Mouse (Mus musculus) ovary, postnatal 36 days (tissue): ENCODE results near the gene 4930404H24Rik.
"Not testable (repeated sequence)": the region's sequence is repeated elsewhere in the genome, so short reads cannot be mapped to it uniquely, and the experiment has no call there.

Experiments
- DNase-seq: peaks from one replicate; pipeline ENCODE4 v3.0.0; 2022; ENCODE audit warnings: low spot score, mixed read lengths

Gene 4930404H24Rik

GRCm38 (mm10) chr2:153478583-153478982, 14.0 kb upstream of the 4930404H24Rik start:
- DNase-seq = peak; percentile 63

GRCm38 (mm10) chr2:153479486-153479885, 13.1 kb upstream of the 4930404H24Rik start:
- DNase-seq = no peak

GRCm38 (mm10) chr2:153481108-153481860, 11.3 kb upstream of the 4930404H24Rik start:
- DNase-seq = no peak

- no peak for DNase-seq
Observed at GRCm38 (mm10) chr2:153481861-153482120, 10.8 kb upstream of the 4930404H24Rik start.

- peak; percentile 65 for DNase-seq
Observed at GRCm38 (mm10) chr2:153483118-153483983, 9.2 kb upstream of the 4930404H24Rik start.

- DNase-seq = no peak
Observed at GRCm38 (mm10) chr2:153484071-153484470, 8.5 kb upstream of the 4930404H24Rik start.

- DNase-seq = no peak
Observed at GRCm38 (mm10) chr2:153490116-153490515, 2.5 kb upstream of the 4930404H24Rik start.

DNA sequence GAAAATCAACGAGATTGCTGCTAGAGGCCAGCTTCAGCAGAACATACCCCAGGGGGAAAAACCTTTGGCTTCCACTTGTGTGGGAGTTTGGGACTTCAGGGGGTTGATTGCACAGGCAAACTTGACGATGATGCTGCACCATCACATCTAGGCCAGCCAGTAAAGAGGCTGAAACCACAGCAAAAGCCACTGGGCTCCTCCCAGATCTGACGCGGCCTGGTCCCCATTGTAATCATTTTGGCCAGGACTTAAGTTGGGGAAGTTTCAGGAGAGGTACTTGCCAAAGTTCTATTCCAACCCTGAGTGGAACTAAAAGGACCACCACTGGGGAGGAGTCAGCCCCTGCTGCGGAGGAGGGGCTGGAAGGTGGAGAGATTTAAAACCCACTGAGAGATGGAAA, 1.6 kb upstream of the 4930404H24Rik start:
- no peak for DNase-seq

DNA sequence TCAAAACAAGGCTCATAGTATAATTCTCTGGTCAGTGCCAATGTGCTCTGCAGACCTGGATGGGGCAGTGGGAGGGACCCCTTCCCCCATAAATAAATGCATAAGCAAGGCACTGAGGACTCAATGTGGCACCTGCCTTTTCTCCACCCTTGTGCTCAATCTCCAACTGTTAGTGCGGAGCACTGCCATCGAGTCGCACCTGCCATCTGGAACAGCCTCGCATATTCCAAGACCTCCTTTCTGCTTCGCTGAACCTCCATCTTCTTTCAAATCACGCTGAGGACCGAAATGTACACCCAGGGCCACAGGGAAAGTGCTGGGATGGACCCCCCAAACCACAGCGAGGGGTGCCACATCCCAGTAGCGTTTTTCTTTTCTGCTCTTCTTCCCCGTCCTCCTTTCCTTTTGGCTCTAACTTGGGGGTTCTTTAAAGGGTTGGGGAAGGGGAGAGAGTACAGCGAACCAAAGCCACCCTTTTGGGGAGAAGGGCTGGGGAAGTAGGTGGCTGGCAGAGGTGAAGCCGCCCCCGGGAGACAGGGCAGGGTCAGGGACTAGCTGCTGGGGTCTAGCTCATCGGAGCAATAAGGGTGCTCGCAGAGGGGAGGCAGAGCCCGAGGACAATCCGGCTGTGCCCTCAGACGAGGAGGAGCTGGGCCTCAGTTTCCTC, 945 bp upstream of the 4930404H24Rik start:
- DNase-seq = no peak

DNA sequence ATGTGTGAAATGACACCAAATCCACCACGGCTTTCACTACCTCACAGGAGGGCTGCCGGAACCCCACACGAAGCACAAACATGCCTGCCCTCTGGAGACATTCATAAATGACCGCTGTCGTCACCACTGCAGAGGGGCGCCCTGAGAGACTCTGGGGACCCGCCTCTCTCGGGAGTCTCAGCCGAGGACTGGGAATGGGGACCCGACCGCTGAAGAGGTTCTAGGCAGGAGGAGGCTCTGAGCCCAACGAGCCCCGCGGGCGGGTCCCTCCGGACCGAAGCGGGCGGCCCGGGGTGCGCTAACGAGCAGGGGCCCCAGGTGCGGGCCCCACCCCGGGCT, 442 bp upstream of the 4930404H24Rik start:
- DNase-seq = no peak

GRCm38 (mm10) chr2:153493393-153493731, 772 bp downstream of the 4930404H24Rik start:
- DNase-seq = no peak

GRCm38 (mm10) chr2:153493781-153494292, 1.2 kb downstream of the 4930404H24Rik start:
- no peak for DNase-seq

DNA sequence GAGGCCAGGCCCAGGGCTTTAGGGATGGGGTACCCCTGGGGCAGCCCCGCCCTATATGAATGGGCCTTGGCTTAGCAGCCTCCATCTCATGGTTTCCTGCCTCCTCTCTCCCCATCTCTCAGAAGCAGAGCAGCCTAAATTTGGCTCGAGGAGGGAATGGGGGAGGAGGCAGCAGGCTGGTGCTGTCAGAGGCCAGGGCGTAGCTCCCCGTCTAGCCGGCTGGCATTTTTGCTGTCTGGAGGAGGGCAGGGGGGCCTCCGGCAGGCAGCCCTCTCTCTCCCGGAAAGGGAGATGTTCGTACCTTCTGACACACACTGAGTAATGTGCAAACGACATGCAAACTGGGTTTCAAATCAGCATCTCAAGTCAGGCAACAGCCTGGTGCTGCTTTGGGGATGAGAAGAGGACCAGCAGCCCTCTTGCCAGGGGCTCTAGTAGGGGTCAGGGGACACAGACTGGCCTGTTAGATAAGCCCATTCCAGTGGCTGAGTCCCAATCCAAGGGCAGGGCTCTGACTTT, 1.8 kb downstream of the 4930404H24Rik start:
- no peak for DNase-seq

- not testable (repeated sequence) for DNase-seq
Observed at GRCm38 (mm10) chr2:153495391-153495790, 2.8 kb downstream of the 4930404H24Rik start.

DNA sequence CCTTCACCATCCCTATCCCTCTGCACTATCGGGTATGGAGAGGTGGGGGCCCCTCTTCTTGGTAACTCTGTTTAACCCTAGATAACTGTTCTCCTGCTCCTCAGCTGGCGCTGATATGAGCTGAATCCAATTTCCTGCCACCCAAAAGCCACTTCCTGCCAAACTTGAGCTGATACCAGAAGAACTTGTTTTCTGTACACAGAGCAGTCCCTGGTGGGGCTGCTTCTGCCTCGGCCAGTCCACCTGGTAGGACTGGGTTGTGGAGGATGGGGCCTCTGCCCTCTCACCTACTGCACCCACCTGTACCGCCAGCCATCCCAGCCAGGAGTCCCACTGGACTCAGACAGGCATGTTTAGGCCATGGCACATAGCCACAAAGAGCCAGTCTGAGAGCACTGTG, 3.2 kb downstream of the 4930404H24Rik start:
- no peak for DNase-seq

GRCm38 (mm10) chr2:153496301-153496700, 3.7 kb downstream of the 4930404H24Rik start:
- DNase-seq = no peak

GRCm38 (mm10) chr2:153496898-153497297, 4.3 kb downstream of the 4930404H24Rik start:
- no peak for DNase-seq

GRCm38 (mm10) chr2:153499154-153499553, 6.6 kb downstream of the 4930404H24Rik start:
- no peak for DNase-seq

DNA sequence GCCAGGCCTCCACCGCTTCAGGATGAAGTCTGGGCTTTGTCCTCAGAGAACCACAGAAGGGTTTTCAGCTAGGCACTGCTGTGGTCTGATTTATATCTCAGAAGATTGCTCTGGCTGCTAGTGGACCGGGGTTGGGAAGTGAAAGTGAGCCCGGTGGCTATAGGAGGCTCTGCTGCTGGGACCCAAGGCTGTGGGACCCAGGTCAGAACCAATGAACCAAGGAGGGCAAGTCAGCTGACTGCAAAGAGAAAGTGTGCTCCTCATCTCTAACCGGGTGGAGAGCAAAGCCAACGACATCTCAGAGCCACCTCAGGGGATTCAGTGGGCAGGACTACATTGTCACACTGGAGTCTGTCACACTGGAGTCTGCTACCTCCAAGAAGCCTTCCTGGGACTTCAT, 13.8 kb downstream of the 4930404H24Rik start:
- no peak for DNase-seq

DNA sequence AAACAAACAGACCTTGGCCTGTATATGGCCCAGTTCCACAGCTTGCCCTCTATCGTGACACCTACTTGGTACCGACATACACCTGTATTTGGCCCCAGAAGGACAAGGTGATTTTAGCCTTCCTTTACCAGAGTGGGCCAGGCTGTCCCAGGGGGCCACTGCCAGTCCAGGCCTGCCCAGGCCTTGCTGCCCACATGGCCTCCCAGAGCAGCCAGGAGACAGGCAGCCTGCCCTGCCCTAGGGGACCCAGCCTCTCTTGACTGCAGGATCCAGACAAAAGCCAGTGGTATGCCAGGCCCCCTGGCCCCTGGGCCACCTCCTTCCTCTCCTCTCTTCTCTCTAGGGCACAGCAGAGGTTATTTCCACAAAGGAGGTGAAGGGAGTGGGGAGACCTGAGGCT, 15.4 kb downstream of the 4930404H24Rik start:
- no peak for DNase-seq

- DNase-seq = no peak
Observed at GRCm38 (mm10) chr2:153508405-153508804, 15.8 kb downstream of the 4930404H24Rik start.

DNA sequence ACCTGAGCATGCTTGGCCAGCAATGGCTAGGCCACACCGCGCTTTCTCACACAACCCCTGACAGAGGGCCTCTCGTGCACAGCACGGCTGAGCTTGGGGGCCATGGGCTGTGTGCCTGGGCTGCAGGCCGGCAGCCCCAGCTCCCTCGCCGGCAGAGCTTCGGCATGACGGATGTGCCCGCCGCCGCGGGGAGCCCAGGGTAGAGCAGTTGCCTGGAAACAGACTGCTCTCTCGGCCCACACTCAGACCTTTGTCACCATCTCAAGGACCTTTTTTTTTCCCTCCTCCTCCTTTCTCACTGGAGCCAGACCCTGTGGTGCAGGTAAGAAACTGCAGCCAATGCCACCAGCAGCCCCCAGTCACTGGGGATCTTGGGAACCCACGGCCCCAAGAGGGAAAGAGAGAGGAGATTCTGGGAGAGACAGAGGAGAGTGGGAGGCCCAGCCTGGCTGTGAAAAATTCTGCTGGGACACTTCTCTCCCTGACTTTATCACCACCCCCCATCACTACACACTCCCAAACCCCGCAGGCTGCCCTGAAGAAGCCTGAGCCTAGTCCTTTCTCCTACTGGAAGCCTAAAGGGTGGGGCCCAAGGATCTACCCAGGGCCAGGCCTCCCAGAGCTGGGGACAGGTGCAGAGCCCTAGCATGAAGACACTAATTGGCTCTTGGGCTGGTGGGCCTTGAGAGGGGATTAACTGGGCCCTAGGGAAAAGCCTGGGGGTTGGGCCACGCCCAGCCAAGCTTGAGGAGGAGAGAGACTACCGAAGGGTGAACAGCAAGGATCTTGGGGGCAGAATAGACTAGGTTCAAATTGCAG, 16.8 kb downstream of the 4930404H24Rik start:
- no peak for DNase-seq
